Mouse (Mus musculus) brown adipose tissue, adult 24 weeks (tissue): ENCODE measurements around the gene Zpbp. TPM values are rescaled to one million over a fixed set of nuclear protein-coding genes. Genes with fewer than 3 reads are reported as not detected.

Experiments
- H3K27ac ChIP-seq: fragments of 200-500 bp; replicated peaks from 2 replicates; pipeline ENCODE4 v1.5.1; 2012; ENCODE audit warnings: low read depth, mild to moderate bottlenecking, low read length
- H3K4me1 ChIP-seq: fragments of 200-500 bp; 2 replicates; pipeline ENCODE4 v1.6.1; 2012; ENCODE audit warnings: low read length, mixed read lengths; ENCODE audit not compliant: control insufficient read depth, insufficient read depth, insufficient read length
- H3K4me3 ChIP-seq: fragments of 200-500 bp; 2 replicates; pipeline ENCODE4 v1.5.1; 2012; ENCODE audit warnings: low read depth, mild to moderate bottlenecking, low read length, moderate library complexity; ENCODE audit not compliant: insufficient read depth
- polyA plus RNA-seq: library from polyadenylated mRNA; stranded (reverse); fragments of >200 nt; gene quantifications from 2 replicates; pipeline ENCODE4 v1.2.4, GENCODE M21; 2012; ENCODE audit not compliant: missing spikeins, insufficient read depth, insufficient read length

The Zpbp gene
- polyA plus RNA-seq, 1 experiment: 0.71 TPM

DNA sequence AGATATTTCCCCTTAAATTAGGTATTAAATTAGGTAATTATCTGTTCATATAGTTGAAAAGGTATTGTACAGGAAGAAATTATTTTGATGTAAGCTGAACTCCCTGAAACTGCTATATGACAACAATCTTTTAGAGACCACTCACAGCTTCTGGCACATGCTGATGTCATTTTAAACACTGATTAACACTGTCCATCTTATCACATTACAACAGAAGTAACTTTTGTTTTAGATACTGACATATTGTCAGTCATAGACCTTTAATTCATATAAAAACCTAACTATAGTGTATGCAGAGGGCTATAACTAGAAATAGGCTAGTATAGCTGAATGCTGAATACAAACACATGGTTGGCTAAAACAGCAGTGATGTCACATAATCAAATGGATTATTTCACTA, 182.1 kb downstream of the Zpbp start:
- Histone ChIP-seq H3K4me3 (no peak overlapping the region), H3K27ac (no peak overlapping the region), H3K4me1 (no peaks in the 10 kb centered on the region)

DNA sequence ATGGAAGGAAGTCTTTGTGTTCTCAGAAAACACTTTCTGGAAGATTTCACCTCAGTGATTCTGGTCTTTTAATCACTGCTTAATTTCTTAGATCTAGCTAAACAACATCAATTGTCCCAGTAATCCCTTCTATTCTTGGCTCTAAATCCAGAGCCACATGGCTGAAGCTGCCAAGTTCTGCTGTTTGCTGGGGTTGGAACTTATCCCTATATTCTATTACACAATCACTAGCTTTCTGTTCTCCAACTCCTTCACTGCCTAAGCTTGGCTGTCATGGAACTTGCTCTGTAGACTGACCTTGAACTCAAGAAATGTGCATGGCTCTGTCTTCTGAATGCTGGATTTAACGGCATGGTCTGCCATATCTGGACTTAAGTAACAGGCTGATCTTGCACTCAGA, 204.9 kb downstream of the Zpbp start:
- no peak overlapping the region for H3K27ac ChIP-seq
- H3K4me1 ChIP-seq: no peaks in the 10 kb centered on the region
- no peak overlapping the region for H3K4me3 ChIP-seq

DNA sequence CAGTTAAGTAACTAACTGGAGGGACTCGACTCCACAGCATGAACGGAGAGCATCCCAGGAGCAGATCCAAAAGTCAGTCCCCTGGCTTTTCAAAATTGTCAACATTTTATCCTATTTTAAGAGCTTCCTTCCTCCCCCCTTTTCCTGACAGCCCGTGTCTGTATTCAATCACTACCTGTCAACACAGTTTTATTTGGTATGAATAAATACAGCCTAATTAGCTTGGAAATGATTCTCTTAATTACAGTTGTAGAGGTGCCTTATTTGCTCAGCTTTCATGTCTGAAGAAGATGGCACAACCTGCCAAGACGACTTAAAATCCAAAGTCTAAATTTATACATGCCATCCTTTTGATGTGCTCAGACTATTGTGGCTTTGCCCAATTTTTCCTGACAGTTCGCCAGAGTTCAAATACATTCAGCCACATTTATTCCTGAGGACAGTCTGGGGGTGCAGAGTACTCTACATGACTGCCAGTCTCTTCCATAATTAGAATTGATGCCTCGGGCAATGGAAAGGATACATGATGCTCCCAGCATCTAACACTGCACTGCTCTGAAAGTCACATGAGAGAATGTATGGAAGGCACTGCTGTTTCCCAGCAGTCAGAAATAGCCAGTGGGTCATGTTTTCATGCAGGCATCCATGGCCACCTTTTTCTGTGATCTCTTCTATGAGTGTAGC, 219.4 kb downstream of the Zpbp start:
- no peak overlapping the region for H3K4me3 ChIP-seq
- no peak overlapping the region for H3K27ac ChIP-seq
- no peaks in the 10 kb centered on the region for H3K4me1 ChIP-seq

DNA sequence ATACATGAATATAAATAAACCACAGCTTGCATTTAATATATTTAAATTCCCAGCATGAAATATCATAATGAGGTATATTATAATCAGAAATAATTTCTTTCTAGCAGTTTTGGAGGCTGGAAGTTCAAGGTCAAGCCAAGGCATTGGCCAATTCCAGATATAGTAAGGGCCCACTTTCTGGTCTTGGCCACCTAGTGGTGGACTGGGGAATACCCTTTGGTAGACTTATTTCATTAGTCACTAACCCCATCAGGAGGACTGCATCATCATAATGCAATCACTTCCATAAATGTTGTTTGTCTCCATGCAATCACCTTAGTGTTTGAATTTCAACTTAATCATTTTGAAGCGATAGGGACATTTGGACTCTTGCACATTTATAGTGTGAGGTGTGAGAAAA, 222.9 kb downstream of the Zpbp start:
- no peaks in the 10 kb centered on the region for H3K4me1 ChIP-seq
- no peak overlapping the region for H3K4me3 ChIP-seq
- H3K27ac ChIP-seq: no peak overlapping the region

Other genes with a start within 250 kb of the Zpbp start
- 2.1 TPM in 1 of 2 replicates, not detected in the other for gene Spata48, start 314 bp downstream of the Zpbp start, polyA plus RNA-seq
- not detected in 2 replicates for gene 4930512M02Rik, start 165.4 kb upstream of the Zpbp start, polyA plus RNA-seq
- gene Ikzf1, start 222.6 kb upstream of the Zpbp start, polyA plus RNA-seq: 1.3 and 1.4 TPM in 2 replicates